Mouse (Mus musculus): ENCODE measurements around the gene Astl.

Astl gene

GRCm38 (mm10) chr2:127391323-127391722 is 52.9 kb downstream of the Astl start:
- in situ Hi-C loops (cut with MboI, MseI): no loop called here

GRCm38 (mm10) chr2:127394606-127395161 is 56.2 kb downstream of the Astl start:
- in situ Hi-C loops (cut with MboI, MseI): no loop called here

- in situ Hi-C loops (cut with MboI, MseI): no loop called here
Measured at GRCm38 (mm10) chr2:127398738-127399137, 60.3 kb downstream of the Astl start.
